In genomic region chr6:56703931-56704900, GRCm38 (mm10) we compare ENCODE assay signal across 8 mouse cellular contexts. TPM values are rescaled to one million over a fixed set of nuclear protein-coding genes. Genes with fewer than 3 reads are reported as not detected.
A peak's percentile ranks its signal among the peaks of the same experiment; 100 is the strongest.
DNase-seq lines count a peak whose midpoint lies in the region; ATAC-seq lines count a peak whose summit lies in the region.

Gene Lsm5, minus strand, starts transcription at chr6:56704710.

- H3K9ac ChIP-seq in hindbrain, embryonic 11.5 days (ENCODE audit: low read depth, low read length) = peak within 1 kb of the TSS; percentile 55

- peak within 1 kb of the TSS; percentile 53 for H3K4me2 ChIP-seq in hindbrain, embryonic 11.5 days (replicated peaks; ENCODE audit: low read depth, low read length)

- no peaks in the 10 kb centered on the region for H3K36me3 ChIP-seq in hindbrain, embryonic 11.5 days (ENCODE audit: control insufficient read depth, insufficient read depth, low read length)

- H3K27ac ChIP-seq in hindbrain, embryonic 11.5 days (ENCODE audit: low read depth, low read length) = no peak within 1 kb of the TSS

- no peaks in the 10 kb centered on the region for H3K9me3 ChIP-seq in hindbrain, embryonic 11.5 days (ENCODE audit: control insufficient read depth, low read length)

- peak; percentile 93 for DNase-seq in MN1 (ENCODE audit: low spot score)
- peak; percentile 90 for DNase-seq in cerebellum, adult 9-10 months
- DNase-seq in hindbrain, embryonic 11.5 days (ENCODE audit: low spot score) = peak; percentile 95
- DNase-seq in layer of hippocampus, postnatal 10 days (ENCODE audit: low spot score in 2 of 2) = peak; percentile 86 to 87
- DNase-seq in lung, postnatal 10 days = peak; percentile 91
- peak; percentile 79 for DNase-seq in ovary, postnatal 36 days (ENCODE audit: low spot score)
- peak; percentile 85 for DNase-seq in thymus, postnatal 25 days

- ATAC-seq in frontal cortex, adult (ENCODE audit: low TSS enrichment) = peak; percentile 100
- ATAC-seq in hindbrain, embryonic 11.5 days (ENCODE audit: low FRiP score) = peak; percentile 92

- H3K27me3 ChIP-seq in hindbrain, embryonic 11.5 days (ENCODE audit: control insufficient read depth, insufficient read depth, low read length) = no peaks in the 10 kb centered on the region

- under 1% methylated on average over 46 of the region's 46 CpGs for WGBS in hindbrain, embryonic 11.5 days

- H3K4me3 ChIP-seq in hindbrain, embryonic 11.5 days (ENCODE audit: low read depth, low read length) = peak within 1 kb of the TSS; percentile 71

- no peaks in the 10 kb centered on the region for H3K4me1 ChIP-seq in hindbrain, embryonic 11.5 days (replicated peaks; ENCODE audit: control insufficient read depth, insufficient read depth, low read length)

RNA-seq across cellular contexts. Expression of gene Lsm5, which starts in this region (rescaled TPM):
- polyA plus RNA-seq in hindbrain, embryonic 11.5 days (2014; fragmentation: Nextera tagmentation; extraction: Ambion mirVana) = 184 and 192 TPM in 2 replicates
- total RNA-seq in layer of hippocampus, postnatal 10 days (2021) = 10 to 100 TPM; 31.2 to 33.3 TPM
